Mouse (Mus musculus) olfactory bulb, adult 2 months (tissue): Measurements from ENCODE around the gene Nt5c2.

Experiments used
- CTCF ChIP-seq: fragments of 200-500 bp; IDR thresholded peaks from 2 replicates; pipeline ENCODE4 v1.5.1; 2012; ENCODE audit warnings: low read depth, mild to moderate bottlenecking, low read length, moderate library complexity; ENCODE audit not compliant: insufficient read depth
- POLR2A ChIP-seq: fragments of 200-500 bp; IDR thresholded peaks from 2 replicates; pipeline ENCODE4 v1.6.1; 2012; ENCODE audit warnings: mild to moderate bottlenecking, low read depth, low read length, moderate library complexity; ENCODE audit not compliant: insufficient read depth

- TF ChIP-seq POLR2A: no peak
- TF ChIP-seq CTCF: no peak
These were observed 55.4 kb downstream of the Nt5c2 start for GRCm38 (mm10) chr19:46959536-46959935.
